Comparison of ENCODE assay signal across 9 mouse cellular contexts in genomic region chr17:25415421-25415913, GRCm38 (mm10). TPM values are rescaled to one million over a fixed set of nuclear protein-coding genes. Genes with fewer than 3 reads are reported as not detected.
DNase-seq lines count a peak whose midpoint lies in the region; ATAC-seq and TF ChIP-seq lines count a peak whose summit lies in the region.
"Had no signal": no experiment of that assay in that cellular context is flagged by ENCODE, and none has a peak within 500 bp of the region (broad histone marks: within the 10 kb centered on the region; RNA-seq: fewer than 3 reads in every experiment).

No protein-coding gene starts in this region.

- H3K4me3 ChIP-seq in lung, embryonic 14.5 days (ENCODE audit: low read depth, low read length) = no peak overlapping the region
- H3K4me3 ChIP-seq in forebrain, embryonic 15.5 days = no peak overlapping the region
- no peak overlapping the region for H3K4me3 ChIP-seq in limb, embryonic 11.5 days (ENCODE audit: low read depth, low read length)
- H3K4me3 ChIP-seq in stomach, embryonic 14.5 days (ENCODE audit: low read depth, low read length) = no peak overlapping the region

- peak overlapping the region; percentile 87 for H3K27ac ChIP-seq in lung, embryonic 14.5 days (ENCODE audit: low read depth)
- H3K27ac ChIP-seq in forebrain, embryonic 15.5 days (replicated peaks) = 0 out of 2 replicates have a peak overlapping the region, but pooled peaks have one; percentile 1
- peak overlapping the region; percentile 89 for H3K27ac ChIP-seq in limb, embryonic 11.5 days (replicated peaks; ENCODE audit: low read depth, low read length)
- H3K27ac ChIP-seq in stomach, embryonic 14.5 days (ENCODE audit: low read length) = peak overlapping the region; percentile 67

- H3K9me3 ChIP-seq in lung, embryonic 14.5 days (ENCODE audit: low read depth, low read length) = no peaks in the 10 kb centered on the region
- H3K9me3 ChIP-seq in forebrain, embryonic 15.5 days = no peaks in the 10 kb centered on the region
- no peaks in the 10 kb centered on the region for H3K9me3 ChIP-seq in limb, embryonic 11.5 days (ENCODE audit: control insufficient read depth, low read length)
- no peaks in the 10 kb centered on the region for H3K9me3 ChIP-seq in stomach, embryonic 14.5 days (ENCODE audit: control insufficient read depth, low read depth, low read length)

- no peaks in the 10 kb centered on the region for H3K27me3 ChIP-seq in lung, embryonic 14.5 days (ENCODE audit: insufficient read depth, low read length)
- no peaks in the 10 kb centered on the region for H3K27me3 ChIP-seq in forebrain, embryonic 15.5 days
- H3K27me3 ChIP-seq in limb, embryonic 11.5 days (ENCODE audit: control insufficient read depth, insufficient read depth, low read length) = no peaks in the 10 kb centered on the region
- no peaks in the 10 kb centered on the region for H3K27me3 ChIP-seq in stomach, embryonic 14.5 days (ENCODE audit: control insufficient read depth, insufficient read depth, low read length)

- no peak overlapping the region; the same call in 1 of the 2 replicates for H3K9ac ChIP-seq in lung, embryonic 14.5 days
- H3K9ac ChIP-seq in forebrain, embryonic 15.5 days (replicated peaks) = no peak overlapping the region
- H3K9ac ChIP-seq in limb, embryonic 11.5 days (ENCODE audit: low read length) = no peak overlapping the region
- no peak overlapping the region; the same call in 1 of the 2 replicates for H3K9ac ChIP-seq in stomach, embryonic 14.5 days (replicated peaks; ENCODE audit: low read depth, low read length)

- WGBS in lung, embryonic 14.5 days = 2% methylated on average over 5 of the region's 6 CpGs
- 3% methylated on average over 6 of the region's 6 CpGs for WGBS in forebrain, embryonic 15.5 days
- WGBS in limb, embryonic 11.5 days = 3% methylated on average over 4 of the region's 6 CpGs
- 9% methylated on average over 6 of the region's 6 CpGs for WGBS in stomach, embryonic 14.5 days

- H3K36me3 ChIP-seq in lung, embryonic 14.5 days (ENCODE audit: insufficient read depth) = no peaks in the 10 kb centered on the region
- H3K36me3 ChIP-seq in forebrain, embryonic 15.5 days = no peaks in the 10 kb centered on the region
- no peaks in the 10 kb centered on the region for H3K36me3 ChIP-seq in limb, embryonic 11.5 days (ENCODE audit: control insufficient read depth, insufficient read depth, low read length)
- H3K36me3 ChIP-seq in stomach, embryonic 14.5 days (ENCODE audit: control insufficient read depth, insufficient read depth, low read length) = no peaks in the 10 kb centered on the region

- peaks cover 31% of the 10 kb centered on the region for H3K4me1 ChIP-seq in lung, embryonic 14.5 days (ENCODE audit: insufficient read depth)
- peaks cover 63% of the 10 kb centered on the region for H3K4me1 ChIP-seq in forebrain, embryonic 15.5 days
- peaks cover 67% of the 10 kb centered on the region for H3K4me1 ChIP-seq in limb, embryonic 11.5 days (ENCODE audit: control insufficient read depth, insufficient read depth, low read length)
- peaks cover 50% of the 10 kb centered on the region for H3K4me1 ChIP-seq in stomach, embryonic 14.5 days (ENCODE audit: control insufficient read depth, insufficient read depth, low read length)

- peak; percentile 72 for ATAC-seq in lung, embryonic 14.5 days (ENCODE audit: insufficient read depth)
- no peak for ATAC-seq in forebrain, embryonic 15.5 days (replicated peaks)
- peak; percentile 53 for ATAC-seq in limb, embryonic 11.5 days (ENCODE audit: insufficient number of reproducible peaks, low FRiP score, low TSS enrichment, low read depth)
- ATAC-seq in stomach, embryonic 14.5 days (ENCODE audit: insufficient number of reproducible peaks, insufficient read depth, low FRiP score, low read depth) = peak; percentile 43; the same call in 1 of the 2 replicates
- no peak for ATAC-seq in megakaryocyte-erythroid progenitor cell, adult 5-6 weeks (replicated peaks; ENCODE audit: low FRiP score, low TSS enrichment, poor library complexity, severe bottlenecking)
- no peak for ATAC-seq in megakaryocyte, adult 5-6 weeks (ENCODE audit: poor library complexity, severe bottlenecking)

- DNase-seq in lung, embryonic 14.5 days = peak; percentile 60
- DNase-seq in lung, postnatal 36 days = no peak
- DNase-seq in limb, embryonic 11.5 days (ENCODE audit: low spot score) = peak; percentile 77
- DNase-seq in layer of hippocampus, postnatal 14 days (ENCODE audit: low spot score in 2 of 2) = no peak
- DNase-seq: thymus, adult 2 months had no signal

- no peak for TF ChIP-seq CTCF in lung, embryonic 14.5 days (IDR thresholded peaks at IDR 0.05; ENCODE audit: low read depth)

- H3K4me2 ChIP-seq in lung, embryonic 14.5 days = peak overlapping the region; percentile 33
- H3K4me2 ChIP-seq in forebrain, embryonic 15.5 days (replicated peaks) = no peak overlapping the region
- peak overlapping the region; percentile 36 for H3K4me2 ChIP-seq in limb, embryonic 11.5 days (ENCODE audit: low read depth, severe bottlenecking)
- no peak overlapping the region for H3K4me2 ChIP-seq in stomach, embryonic 14.5 days (replicated peaks; ENCODE audit: low read depth, low read length)

RNA-seq across cellular contexts. Expression of gene Cacna1h, which starts 18.1 kb away (rescaled TPM):
- 3.6 and 4.4 TPM in 2 replicates for polyA plus RNA-seq in lung, embryonic 14.5 days (2014; fragmentation: Nextera tagmentation; extraction: Ambion mirVana)
- polyA plus RNA-seq in forebrain, embryonic 15.5 days (2015; fragmentation: Nextera tagmentation; extraction: Ambion mirVana) = 13.8 and 15.8 TPM in 2 replicates
- polyA plus RNA-seq in limb, embryonic 11.5 days (2014; fragmentation: Nextera tagmentation; extraction: Ambion mirVana) = 5.5 TPM in 2 replicates
- polyA plus RNA-seq in stomach, embryonic 14.5 days (2014; fragmentation: Nextera tagmentation; extraction: Ambion mirVana) = 6.1 and 6.6 TPM in 2 replicates
- total RNA-seq in megakaryocyte-erythroid progenitor cell, adult 5-6 weeks (2014; fragmentation: Nextera tagmentation) = 0.67 and 3.8 TPM in 2 replicates
- 0.15 TPM in 1 of 2 replicates, not detected in the other for total RNA-seq in megakaryocyte-erythroid progenitor cell, adult 5-6 weeks (2017)
- total RNA-seq in megakaryocyte, adult 5-6 weeks (2015) = 0.05 TPM in 1 of 2 replicates, not detected in the other
- not detected in 2 replicates for total RNA-seq in megakaryocyte, adult 5-6 weeks (2017)
- total RNA-seq in layer of hippocampus, postnatal 14 days (2021) = 10 to 100 TPM; 80.9 to 98.4 TPM

RNA-seq across cellular contexts. Expression of gene Tekt4, which starts 38.9 kb away (rescaled TPM):
- polyA plus RNA-seq in lung, embryonic 14.5 days (2014; fragmentation: Nextera tagmentation; extraction: Ambion mirVana) = 0.18 and 0.20 TPM in 2 replicates
- polyA plus RNA-seq in forebrain, embryonic 15.5 days (2015; fragmentation: Nextera tagmentation; extraction: Ambion mirVana) = 1.00 and 1.9 TPM in 2 replicates
- polyA plus RNA-seq in limb, embryonic 11.5 days (2014; fragmentation: Nextera tagmentation; extraction: Ambion mirVana) = not detected in 2 replicates
- not detected in 2 replicates for polyA plus RNA-seq in stomach, embryonic 14.5 days (2014; fragmentation: Nextera tagmentation; extraction: Ambion mirVana)
- not detected in 2 replicates for total RNA-seq in megakaryocyte-erythroid progenitor cell, adult 5-6 weeks (2014; fragmentation: Nextera tagmentation)
- not detected in 2 replicates for total RNA-seq in megakaryocyte-erythroid progenitor cell, adult 5-6 weeks (2017)
- total RNA-seq in megakaryocyte, adult 5-6 weeks (2015) = not detected in 2 replicates
- not detected in 2 replicates for total RNA-seq in megakaryocyte, adult 5-6 weeks (2017)
- total RNA-seq in layer of hippocampus, postnatal 14 days (2021) = 1 to 10 TPM; 3.3 to 4.6 TPM

RNA-seq across cellular contexts. Expression of gene Tpsg1, which starts 46.4 kb away (rescaled TPM):
- polyA plus RNA-seq in lung, embryonic 14.5 days (2014; fragmentation: Nextera tagmentation; extraction: Ambion mirVana) = 0.25 and 0.31 TPM in 2 replicates
- polyA plus RNA-seq in forebrain, embryonic 15.5 days (2015; fragmentation: Nextera tagmentation; extraction: Ambion mirVana) = 0.77 and 0.94 TPM in 2 replicates
- polyA plus RNA-seq in limb, embryonic 11.5 days (2014; fragmentation: Nextera tagmentation; extraction: Ambion mirVana) = 0.41 and 0.63 TPM in 2 replicates
- 0.69 and 0.98 TPM in 2 replicates for polyA plus RNA-seq in stomach, embryonic 14.5 days (2014; fragmentation: Nextera tagmentation; extraction: Ambion mirVana)
- not detected in 2 replicates for total RNA-seq in megakaryocyte-erythroid progenitor cell, adult 5-6 weeks (2014; fragmentation: Nextera tagmentation)
- not detected in 2 replicates for total RNA-seq in megakaryocyte-erythroid progenitor cell, adult 5-6 weeks (2017)
- total RNA-seq in megakaryocyte, adult 5-6 weeks (2015) = not detected in 2 replicates
- not detected in 2 replicates for total RNA-seq in megakaryocyte, adult 5-6 weeks (2017)
- not detected for total RNA-seq in layer of hippocampus, postnatal 14 days (2021)

RNA-seq across cellular contexts. Expression of gene Tpsb2, which starts 49.4 kb away (rescaled TPM):
- polyA plus RNA-seq in lung, embryonic 14.5 days (2014; fragmentation: Nextera tagmentation; extraction: Ambion mirVana) = 1.3 and 2.4 TPM in 2 replicates
- polyA plus RNA-seq in forebrain, embryonic 15.5 days (2015; fragmentation: Nextera tagmentation; extraction: Ambion mirVana) = not detected in 2 replicates
- polyA plus RNA-seq in limb, embryonic 11.5 days (2014; fragmentation: Nextera tagmentation; extraction: Ambion mirVana) = not detected in 2 replicates
- polyA plus RNA-seq in stomach, embryonic 14.5 days (2014; fragmentation: Nextera tagmentation; extraction: Ambion mirVana) = 1.3 and 1.4 TPM in 2 replicates
- not detected in 2 replicates for total RNA-seq in megakaryocyte-erythroid progenitor cell, adult 5-6 weeks (2014; fragmentation: Nextera tagmentation)
- not detected in 2 replicates for total RNA-seq in megakaryocyte-erythroid progenitor cell, adult 5-6 weeks (2017)
- not detected in 2 replicates for total RNA-seq in megakaryocyte, adult 5-6 weeks (2015)
- total RNA-seq in megakaryocyte, adult 5-6 weeks (2017) = not detected in 2 replicates
- total RNA-seq in layer of hippocampus, postnatal 14 days (2021) = 1 to 10 TPM in 1 of 2 experiments, under 1 TPM in 1; 0.36 to 1.8 TPM

Comparison
In these comparisons a context has a peak if more than half of its experiments do, and no peak if none do; other contexts are left out.
1. DNase-seq: peak in lung, embryonic 14.5 days (single experiment) and limb, embryonic 11.5 days (single experiment); none in lung, postnatal 36 days (single experiment) and layer of hippocampus, postnatal 14 days (0 of 2).
2. ATAC-seq: peak in lung, embryonic 14.5 days (single experiment), limb, embryonic 11.5 days (single experiment) and stomach, embryonic 14.5 days (single experiment); none in forebrain, embryonic 15.5 days (single experiment), megakaryocyte-erythroid progenitor cell, adult 5-6 weeks (single experiment) and megakaryocyte, adult 5-6 weeks (single experiment).
3. H3K27ac ChIP-seq: peak in every context shown above with its lines; median percentile 89 in limb, embryonic 11.5 days; 87 in lung, embryonic 14.5 days; 67 in stomach, embryonic 14.5 days; 1 in forebrain, embryonic 15.5 days.
4. H3K4me2 ChIP-seq: peak in lung, embryonic 14.5 days (single experiment) and limb, embryonic 11.5 days (single experiment); none in forebrain, embryonic 15.5 days (single experiment) and stomach, embryonic 14.5 days (single experiment).